Mouse (Mus musculus): ENCODE results near the gene Med23.

Gene Med23

DNA sequence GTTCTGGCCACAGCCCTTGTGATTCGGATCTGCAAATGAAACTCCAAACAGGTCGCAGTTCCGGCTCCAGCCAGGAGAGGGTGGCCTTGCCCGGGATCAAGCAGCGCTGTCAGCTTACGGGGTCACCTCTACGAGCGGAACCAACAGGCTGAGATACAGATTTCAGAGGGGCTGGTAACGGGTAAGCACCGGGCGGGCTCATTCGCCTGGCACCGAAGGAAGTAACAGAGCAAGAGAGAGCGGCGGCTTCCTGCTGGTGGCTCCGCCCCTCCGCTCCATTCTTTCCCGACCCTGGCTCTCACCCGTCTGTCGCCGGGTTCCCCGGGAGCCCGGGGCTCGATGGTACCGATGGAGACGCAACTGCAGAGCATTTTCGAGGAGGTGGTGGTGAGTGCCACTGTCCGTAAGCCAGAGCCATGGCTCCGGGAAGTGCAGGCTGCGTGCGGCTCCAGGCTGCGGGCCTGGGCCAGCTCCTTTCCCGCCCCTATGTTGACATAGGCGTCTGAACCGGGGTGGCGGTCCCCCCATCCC, at the start of gene Med23:
Med23 (plus strand) TSS at position 227 of the 531 bp plus-strand sequence.
- DNase-seq, result peak; percentile 95

DNA sequence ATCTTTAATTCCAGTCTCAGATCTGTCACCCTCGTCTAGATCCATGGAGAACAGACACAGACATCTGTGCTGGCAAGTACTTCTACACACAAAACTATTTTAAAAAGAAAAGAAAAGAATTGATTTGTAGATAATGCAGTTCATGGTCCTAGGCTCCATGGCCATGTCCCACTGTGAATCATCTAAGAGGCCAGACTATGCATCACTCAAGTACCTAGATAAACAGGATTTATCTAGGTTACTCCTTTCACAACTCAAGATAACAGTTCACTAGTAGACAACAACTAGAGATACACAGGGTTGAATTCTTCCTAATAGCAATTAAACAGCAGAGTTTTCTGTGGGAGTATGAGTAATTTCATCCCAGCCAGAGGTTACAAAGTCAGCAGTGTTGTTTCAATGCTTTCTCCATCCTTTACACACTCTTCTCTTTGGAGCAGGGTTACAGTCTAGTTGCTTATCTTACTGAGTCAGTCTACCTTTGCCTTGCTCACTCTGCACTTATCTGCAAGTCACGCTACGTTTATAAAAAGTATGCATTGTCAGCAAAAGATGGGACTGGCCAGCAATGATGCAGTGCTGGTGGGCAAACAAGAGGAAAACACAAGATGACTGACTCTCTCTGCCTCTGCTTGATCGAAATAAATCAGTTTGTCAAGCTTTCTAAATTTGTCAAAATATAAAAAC, 47.7 kb upstream of the Med23 start:
- DNase-seq, result no peak

DNA sequence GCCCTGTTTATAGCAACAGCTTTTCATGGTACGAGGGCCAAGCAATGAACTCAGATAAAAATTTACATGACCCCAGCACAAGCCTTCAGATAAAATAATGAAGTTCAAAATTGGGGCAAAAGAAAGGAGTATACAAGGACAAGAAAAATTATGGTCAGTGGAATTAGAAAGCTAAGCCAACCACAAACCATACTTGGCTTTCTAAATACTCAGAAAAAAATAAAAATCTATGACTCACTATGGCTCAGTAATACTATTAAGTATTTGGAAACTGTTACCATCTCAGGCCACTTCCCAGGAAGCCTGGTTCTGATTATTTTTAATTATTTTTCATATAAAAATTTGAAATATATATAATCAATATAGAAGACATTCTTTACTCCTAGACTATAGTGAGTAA, 46.9 kb upstream of the Med23 start:
- no peak for DNase-seq

DNA sequence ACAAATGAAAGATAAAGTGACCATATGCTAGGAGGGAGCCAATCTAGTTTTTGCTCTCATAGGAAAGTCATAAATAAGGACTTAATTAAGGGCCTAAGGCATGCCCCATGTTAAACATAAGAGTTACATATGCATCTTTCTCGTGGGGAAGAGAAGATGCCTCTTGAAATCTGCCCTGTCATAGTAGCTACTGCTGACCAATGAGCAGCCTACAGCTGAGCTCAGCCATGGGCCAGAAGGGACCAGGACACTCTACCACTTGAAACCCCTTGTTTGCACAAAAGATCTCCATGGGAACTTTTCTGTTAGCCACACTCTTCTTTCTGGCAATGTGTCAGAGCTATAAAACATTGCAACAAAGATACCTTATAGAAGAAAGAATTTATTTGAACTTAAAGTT, 46.5 kb upstream of the Med23 start:
- DNase-seq, result no peak

DNA sequence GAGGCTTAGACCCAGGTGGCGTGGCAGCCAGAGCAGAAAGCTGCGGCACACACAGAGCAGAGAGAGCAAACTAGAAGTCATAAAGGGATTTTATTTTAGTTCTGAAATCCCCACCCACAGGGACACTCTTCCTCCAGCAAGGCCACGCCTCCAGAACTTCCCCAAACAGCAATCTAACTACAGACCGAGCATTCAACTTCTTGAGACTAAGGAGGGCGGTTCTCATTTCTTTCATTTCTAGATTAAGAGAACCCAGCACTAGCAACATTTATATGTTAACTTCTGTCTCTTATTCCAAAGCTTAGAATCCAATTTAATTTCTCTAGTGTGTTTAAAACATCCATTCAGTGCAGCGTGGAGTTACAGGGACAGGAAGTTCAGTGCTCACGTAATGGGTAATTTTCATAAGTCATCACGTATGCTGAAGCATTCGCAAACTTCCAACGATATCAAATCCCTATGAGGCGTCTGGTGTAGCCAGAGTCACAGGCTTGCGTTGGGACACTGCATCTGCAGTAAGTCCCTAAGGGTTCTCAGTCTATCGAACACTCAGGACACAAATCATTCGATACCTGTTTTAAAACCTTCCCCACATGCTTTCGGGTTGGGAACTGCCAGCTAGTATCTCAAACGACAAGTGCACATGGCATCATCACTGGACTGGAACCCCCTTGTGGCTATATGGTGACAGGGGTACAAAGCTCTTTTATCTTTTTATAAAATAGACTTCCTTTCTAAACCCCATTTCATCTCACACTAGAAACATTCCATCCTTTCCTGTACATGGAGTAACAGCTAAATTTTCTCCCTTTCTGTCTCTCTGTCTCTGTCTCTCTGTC, 45.9 kb upstream of the Med23 start:
- DNase-seq, result no peak

DNA sequence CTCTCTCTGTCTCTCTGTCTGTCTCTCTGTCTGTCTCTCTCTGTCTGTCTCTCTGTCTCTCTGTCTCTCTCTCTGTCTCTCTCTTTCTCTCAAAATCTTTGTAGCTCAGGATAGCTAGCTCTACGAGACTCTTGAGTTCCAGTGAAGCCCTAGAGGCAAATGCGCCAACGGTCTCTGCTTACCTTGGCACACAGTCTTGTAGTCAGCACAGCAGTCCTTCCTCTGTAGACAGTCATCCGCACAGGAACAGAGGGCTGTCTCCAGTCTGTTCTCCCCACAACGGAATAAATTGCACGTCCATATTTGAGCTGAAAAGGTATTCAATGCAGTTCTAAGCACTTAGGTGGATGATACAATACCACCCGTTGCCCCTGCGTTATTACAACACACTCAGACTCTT, 45.2 kb upstream of the Med23 start:
- DNase-seq, result no peak

DNA sequence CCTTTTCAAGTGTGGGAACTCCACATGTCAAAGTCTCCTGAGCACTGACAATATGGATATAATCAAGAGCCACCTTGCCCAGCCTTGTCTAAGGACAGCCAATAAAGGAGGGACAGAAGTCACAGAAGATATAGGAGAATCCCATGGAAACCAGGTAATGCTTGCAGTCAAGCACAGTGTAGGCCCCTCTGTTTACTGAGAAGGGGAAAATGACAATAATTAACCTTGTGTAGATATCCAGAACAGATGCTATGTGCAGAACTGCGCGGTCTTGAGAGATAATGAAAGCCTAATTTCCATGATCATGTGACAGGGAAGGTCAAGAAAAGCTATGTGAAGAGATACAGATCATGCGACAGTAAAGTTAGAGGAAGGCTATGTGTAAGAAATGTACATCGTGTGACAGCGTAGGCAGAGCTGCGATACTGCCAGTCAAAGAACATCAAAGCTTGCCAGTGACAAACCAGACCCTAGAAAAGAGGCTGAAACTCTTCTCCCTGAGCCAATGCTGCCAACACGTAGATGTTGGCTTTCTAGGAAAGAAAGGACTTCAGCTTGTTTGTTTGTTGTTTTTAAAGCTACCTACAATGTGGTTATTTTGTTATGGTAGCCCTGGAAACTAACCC, 44.2 kb upstream of the Med23 start:
- DNase-seq, result no peak

DNA sequence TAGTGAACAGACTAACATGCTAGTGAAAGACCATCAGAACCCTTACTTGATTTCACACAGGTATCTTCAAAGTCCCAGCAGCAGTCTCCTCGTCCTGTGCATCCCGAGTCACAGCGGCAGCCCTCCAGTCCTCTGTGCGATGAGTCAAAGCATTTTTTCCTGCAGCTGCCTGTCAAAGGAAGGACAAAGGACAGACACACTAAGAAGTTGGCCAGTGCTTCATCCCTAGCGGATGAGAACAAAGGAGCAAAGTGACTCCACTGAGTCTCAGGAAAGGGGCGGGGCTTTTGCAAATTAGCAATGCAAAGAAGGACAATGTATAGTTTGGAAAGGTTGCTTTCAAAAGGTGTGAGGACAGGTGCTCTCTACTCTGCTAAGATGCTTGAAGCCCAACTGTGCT, 43.7 kb upstream of the Med23 start:
- DNase-seq, result no peak

DNA sequence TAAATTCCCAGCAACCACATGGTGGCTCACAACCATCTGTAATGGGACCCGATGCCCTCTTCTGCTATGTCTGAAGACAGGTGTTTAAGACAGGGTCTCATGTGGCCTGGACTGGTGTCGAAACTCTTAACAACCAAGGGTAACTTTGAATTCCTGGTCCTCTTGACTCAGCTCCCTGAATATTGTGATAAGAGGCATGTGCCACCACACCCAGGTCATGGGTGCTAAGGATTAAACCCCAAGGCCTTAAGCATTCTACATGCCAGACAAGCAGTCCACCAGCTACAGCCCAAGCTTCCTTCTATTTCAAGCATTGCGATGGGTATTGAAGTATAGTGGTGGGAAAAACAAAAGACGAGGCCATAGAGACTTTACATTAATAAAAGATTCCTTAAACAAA, 41.6 kb upstream of the Med23 start:
- no peak for DNase-seq

DNA sequence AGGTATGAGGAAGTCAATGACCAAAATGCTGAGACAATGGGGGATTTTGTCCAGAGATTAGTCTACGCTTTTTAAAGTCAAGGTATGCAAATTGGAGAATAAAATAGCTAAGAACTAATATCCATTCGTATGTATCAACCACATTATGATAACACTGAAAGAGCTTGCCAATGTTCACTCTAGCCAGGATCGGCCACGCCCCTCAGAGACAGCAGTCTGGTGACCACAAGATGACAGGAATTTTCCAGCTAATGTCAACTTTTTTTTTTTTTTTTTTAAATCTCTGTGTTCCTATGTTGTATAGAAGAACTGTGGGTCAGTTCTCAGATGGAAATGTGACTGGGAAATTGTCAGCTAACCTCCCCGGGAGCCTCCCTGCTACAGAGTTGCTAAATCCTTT, 39.3 kb upstream of the Med23 start:
- DNase-seq, result no peak

DNA sequence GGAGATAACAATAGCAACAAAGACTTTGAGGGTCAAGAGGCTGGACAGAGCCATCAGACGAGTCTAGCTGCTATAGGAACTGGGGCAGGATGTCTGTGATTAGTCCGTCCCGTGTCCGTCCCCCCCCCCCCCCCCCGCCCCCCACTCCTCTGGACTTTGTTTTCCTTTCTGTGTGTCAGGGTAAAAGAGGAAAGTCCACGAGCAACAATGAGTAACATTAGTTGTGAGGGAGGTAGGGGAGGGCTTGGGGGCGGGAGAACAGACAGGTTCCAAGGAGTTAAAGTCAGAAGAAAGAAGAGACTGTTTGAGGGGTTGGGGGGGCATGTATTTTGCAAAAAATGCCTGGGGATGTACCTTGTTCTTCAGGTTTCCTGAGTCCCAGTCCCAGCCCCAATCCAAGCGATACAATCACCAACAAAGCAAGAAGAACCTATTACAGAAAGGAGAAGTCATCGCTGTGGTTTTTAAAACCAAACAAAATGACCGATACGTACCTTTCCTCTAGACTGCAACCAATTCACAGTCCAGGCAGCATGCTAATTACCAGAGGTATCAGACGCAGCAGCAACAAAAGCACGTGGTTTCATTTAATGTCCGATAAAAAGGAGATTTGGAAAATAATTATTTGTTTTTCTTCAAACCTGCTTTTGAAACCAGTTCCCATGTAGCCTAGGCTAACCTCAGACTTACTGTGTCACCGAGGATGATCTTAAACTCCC, 38.2 kb upstream of the Med23 start:
- DNase-seq, result no peak

DNA sequence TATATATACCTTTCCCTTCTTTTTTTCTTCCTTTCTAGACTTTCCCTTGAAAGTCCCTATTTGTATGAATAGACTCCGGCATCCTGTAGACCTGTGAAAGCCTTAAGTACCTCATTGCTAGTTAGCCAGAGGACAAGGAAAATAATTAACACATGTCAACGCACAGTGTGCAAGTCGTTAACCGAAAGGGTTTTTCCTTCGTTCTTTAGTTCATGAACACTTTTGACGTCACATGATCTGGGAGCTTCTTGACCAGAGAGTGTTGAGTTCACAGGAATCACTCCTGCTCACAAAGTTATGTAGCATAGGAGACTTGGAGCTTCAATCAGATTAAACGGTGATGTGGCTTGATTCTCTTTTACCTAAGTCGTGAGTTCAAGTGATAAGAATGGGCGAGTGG, 37.5 kb upstream of the Med23 start:
- no peak for DNase-seq

DNA sequence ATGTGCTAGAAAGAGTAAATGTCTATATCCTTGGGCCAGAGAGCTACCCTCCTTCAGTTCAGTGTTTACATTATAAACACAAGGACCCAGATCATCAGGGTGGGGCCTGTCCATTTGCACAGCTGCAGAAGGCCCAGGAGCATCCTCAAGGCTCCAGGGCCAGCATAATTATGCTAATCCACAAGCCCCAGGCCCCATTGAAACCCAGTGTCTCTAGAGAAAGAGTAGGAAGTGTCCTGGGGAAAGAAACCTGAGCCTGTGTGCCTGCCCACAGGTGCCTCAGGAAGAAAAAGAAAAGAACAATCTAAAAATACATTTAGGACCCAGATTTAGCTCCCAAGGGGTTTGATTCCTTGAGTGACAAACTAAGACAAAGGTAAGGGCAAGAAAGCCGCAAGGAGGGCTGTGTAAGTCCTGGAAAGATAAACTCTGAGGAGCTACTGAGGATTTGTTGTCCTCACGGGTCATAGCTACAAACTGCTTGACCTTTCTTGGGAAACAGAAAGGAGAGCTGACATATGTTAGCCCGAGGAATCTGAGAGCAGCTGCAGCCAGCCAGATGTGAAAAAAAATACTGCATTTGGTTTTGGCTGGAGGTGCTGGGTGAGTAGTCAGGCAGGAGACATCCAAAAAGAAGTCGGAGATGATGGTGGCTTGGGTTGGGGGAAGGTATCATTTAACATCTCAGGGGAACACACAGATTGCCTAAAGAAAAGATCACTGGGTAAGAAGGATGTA, 35.0 kb upstream of the Med23 start:
- DNase-seq, result no peak

DNA sequence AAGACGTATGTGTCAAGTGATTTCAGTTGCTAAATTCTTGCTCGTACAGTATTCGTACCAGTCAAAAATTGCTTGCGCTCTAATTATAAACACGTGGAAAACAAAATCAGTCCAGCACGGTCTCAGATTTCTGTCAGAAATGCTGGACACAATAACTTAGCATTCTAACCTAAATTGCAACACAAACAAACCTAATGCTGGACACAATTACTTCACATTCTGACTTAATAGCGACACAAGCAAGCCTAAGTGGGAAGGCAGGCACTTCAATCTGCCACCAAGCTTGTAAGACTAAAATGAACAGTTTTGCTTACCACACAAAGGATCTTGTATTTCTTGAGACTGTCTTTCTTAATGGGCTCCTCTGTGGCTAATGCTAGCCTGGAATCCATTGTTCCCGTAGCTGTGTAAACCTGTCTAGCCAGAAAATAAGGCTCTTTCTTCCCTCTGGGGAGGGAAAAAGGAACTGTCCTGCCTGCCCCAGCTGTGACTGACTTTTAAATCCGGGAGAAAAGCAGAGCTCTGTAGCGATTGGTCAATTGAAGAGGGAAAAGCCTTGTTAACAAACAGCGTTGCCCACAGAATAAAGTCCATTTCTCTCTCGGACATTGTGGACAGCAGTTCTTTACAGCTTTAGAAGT, 34.0 kb upstream of the Med23 start:
- DNase-seq, result no peak

DNA sequence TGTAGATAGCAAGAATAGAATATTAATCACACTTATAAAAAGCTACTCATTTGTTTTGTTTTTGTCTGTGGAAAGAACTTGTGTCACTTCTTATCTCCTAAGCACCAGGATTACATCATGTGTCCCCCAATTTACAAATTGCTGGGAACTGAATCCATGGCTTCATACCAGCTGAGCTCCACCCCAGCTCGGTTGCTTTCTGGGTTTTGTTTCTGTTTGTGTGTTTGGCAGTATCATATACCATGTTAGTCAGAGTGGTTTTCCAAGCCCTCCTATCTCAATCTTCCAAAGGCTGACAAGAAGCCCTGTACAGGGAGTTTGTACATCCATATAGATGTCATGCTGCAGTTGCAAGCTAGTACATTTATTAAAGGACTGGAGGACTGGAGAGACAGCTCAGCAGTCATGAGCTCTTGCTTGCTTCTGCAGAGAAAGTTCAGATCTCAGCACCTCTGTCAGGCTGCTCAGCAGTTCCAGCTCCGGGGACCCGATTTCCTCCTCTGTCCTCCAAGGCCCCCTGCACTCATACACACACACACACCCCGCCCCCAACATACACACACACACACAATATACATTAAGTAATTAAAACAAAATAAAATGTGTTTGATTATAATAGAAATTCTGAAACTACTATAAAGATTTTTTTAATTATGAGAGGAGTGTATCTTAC, 33.3 kb upstream of the Med23 start:
- DNase-seq, result no peak

DNA sequence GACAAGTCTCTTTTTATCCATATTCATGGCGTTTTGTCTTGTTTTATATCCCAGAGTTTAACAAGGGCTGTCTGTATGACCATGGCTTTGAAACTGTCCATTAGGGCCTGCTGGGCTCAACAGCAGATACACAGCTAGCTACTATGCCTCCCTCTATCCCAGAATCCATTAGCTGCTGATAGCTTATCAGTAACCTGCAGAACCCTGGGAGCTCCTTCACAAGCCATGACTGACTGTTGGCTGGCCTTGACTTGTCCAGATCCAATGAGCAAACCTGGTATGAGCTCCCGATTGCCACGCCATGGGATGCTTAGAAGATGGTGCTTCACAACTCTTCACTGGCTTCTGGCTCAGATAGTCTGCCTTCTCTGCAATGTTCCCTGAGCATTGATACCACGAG, 29.0 kb upstream of the Med23 start:
- no peak for DNase-seq

DNA sequence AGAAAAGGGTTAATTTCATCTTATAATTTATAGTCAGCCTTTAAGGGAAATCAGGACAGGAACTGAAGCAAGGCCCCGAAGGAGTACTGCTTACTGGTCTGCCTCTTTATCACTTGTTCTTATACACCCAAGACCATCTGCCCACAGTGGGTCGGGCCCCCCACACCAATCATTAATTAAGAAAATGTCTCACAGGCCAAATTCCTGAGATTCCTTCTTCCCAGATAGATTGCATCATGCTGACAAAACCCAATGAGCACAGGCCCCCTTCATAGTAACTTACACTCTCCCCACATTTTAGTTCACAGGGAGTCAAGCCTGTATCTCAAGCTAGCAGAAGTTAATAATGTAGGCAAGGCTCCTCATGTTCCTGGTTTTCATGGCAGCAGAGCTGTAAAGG, 27.8 kb upstream of the Med23 start:
- no peak for DNase-seq

DNA sequence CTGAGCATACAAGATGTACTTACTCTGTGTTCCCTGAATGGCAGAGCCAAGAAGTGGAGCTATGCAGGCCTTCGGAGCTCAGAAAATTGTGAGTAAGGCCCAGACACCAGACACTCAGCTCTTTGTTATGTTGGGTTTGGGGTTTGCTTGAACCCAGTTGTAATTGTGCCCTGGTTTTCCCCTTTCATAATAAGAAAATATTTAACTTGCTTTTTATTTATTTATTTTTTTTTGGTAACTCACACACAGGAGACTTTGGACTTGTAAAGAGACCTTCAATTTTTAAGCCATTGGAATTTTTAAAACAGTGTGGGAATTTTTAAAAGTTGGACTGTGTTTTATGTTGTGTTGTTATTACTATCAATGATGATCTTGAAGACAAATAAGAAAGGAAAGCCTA, 27.1 kb upstream of the Med23 start, which contains the start of gene Enpp3:
Enpp3 (minus strand) TSS at position 148 of the 400 bp plus-strand sequence.
- DNase-seq, result no peak

DNA sequence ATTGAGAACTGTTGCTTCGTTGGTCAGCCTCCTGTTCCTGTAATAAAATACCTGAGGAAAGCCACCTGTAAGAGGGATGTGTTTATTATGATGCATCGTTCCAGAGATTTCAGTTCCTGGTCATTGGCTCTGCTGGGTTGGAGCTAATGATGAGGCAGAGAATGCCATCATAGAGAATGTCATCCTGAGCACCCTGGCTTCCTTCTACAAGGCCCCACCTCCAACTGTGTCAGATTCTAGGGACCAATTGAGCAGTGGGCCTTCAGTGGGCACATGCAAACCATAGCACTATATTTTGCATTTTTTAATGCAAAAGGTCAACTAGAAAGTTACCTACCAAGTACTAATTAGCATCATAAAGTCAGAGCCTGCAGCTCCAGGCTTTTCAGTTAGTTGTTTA, 6.6 kb upstream of the Med23 start:
- DNase-seq, result no peak

DNA sequence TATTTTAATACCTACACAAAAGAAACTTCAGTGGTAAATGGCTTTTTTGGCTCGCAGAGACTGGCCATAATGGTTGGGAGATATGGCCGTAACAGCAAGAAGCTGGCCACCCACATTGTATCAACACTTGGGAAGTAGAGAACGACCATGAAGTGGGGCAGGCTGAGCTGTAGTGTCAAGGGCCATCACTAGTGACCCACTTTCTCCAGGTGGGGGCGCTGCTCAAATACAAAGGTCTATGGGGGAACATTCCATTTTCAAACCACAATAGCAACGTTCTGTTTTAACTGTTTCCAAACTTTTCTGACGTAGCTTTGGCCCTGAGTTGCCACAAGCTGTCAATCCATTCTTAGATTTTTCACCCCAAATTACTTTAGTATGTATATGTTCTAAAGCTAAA, 5.4 kb upstream of the Med23 start:
- DNase-seq, result no peak

DNA sequence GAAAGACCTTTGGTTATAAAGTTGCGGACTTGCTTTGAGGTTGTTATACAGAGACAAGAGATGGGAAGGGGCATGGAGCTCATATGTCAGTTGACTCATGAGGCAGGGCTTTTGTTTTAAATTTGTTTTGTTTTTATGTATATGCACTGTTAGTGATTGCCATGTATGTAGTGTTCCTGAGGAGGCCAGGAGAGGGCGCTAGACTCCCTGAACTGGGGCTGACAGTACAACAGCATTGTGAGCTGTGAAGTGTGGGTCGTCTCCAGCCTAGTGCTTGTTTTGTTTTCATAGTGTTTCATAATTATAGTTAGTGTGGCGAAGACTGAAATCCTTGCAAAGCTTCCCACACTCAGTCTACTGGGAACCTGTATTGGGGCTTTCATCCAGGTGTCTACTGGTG, 3.8 kb downstream of the Med23 start:
- no peak for DNase-seq

Data from right cerebral cortex, postnatal 14 days (tissue).